Comparison of ENCODE assay signal across 8 mouse cellular contexts in the genomic region with DNA sequence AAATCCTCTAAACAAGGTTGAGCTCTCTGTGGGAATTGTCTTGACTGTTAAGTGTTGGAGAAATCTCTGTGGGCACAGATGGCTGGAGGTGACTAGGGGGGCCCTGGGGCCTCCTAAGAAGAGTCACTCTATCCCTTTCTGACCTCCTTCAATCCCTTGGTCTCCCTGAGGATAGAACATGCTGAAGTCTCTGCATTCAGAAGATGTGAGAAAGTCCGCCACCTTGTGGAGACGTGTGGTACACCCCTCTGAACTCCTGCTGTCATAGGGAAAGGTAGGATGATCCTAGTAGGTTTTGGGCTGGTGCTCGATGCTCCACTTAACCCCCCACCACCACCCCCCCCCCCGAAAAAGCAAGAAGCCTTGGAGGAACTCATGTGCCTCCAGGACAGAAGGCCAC. TPM values are rescaled to one million over a fixed set of nuclear protein-coding genes. Genes with fewer than 3 reads are reported as not detected.
DNase-seq lines count a peak whose midpoint lies in the region; ATAC-seq and TF ChIP-seq lines count a peak whose summit lies in the region.

No protein-coding gene starts in this region.

- H3K9ac ChIP-seq in neural tube, embryonic 15.5 days (replicated peaks): no peak overlapping the region
- H3K9ac ChIP-seq in forebrain, embryonic 13.5 days: no peak overlapping the region
- no peak overlapping the region for H3K9ac ChIP-seq in hindbrain, postnatal 0 days (replicated peaks; ENCODE audit: low read length)
- no peak overlapping the region for H3K9ac ChIP-seq in neural tube, embryonic 11.5 days (ENCODE audit: low read length)

- intact Hi-C loops in left cerebral cortex, postnatal 36 days (cut with DNase I): loop anchor here (2.0 to 5.0 kb wide), 2 partner anchors 95 to 1034 kb away; no protein-coding TSS in a partner anchor

- peaks cover 2% of the 10 kb centered on the region; the same call in 1 of the 2 replicates for H3K4me1 ChIP-seq in neural tube, embryonic 15.5 days
- peaks cover 2% of the 10 kb centered on the region for H3K4me1 ChIP-seq in forebrain, embryonic 13.5 days
- no peaks in the 10 kb centered on the region for H3K4me1 ChIP-seq in hindbrain, postnatal 0 days (ENCODE audit: insufficient read depth, low read length)
- peaks cover 1% of the 10 kb centered on the region; the same call in 1 of the 2 replicates for H3K4me1 ChIP-seq in neural tube, embryonic 11.5 days (ENCODE audit: control insufficient read depth, insufficient read depth, low read length)

- TF ChIP-seq CTCF in hindbrain, postnatal 0 days (IDR thresholded peaks at IDR 0.05; ENCODE audit: low read depth): peak; percentile 83

- H3K4me2 ChIP-seq in neural tube, embryonic 15.5 days: no peak overlapping the region
- no peak overlapping the region for H3K4me2 ChIP-seq in forebrain, embryonic 13.5 days
- H3K4me2 ChIP-seq in hindbrain, postnatal 0 days (ENCODE audit: low read depth, low read length): no peak overlapping the region
- no peak overlapping the region for H3K4me2 ChIP-seq in neural tube, embryonic 11.5 days (ENCODE audit: low read depth)

- H3K9me3 ChIP-seq in neural tube, embryonic 15.5 days (replicated peaks): no peaks in the 10 kb centered on the region
- H3K9me3 ChIP-seq in forebrain, embryonic 13.5 days (replicated peaks): no peaks in the 10 kb centered on the region
- no peaks in the 10 kb centered on the region for H3K9me3 ChIP-seq in hindbrain, postnatal 0 days (ENCODE audit: low read length)
- H3K9me3 ChIP-seq in neural tube, embryonic 11.5 days (ENCODE audit: control insufficient read depth, low read length): no peaks in the 10 kb centered on the region

- no peaks in the 10 kb centered on the region for H3K36me3 ChIP-seq in neural tube, embryonic 15.5 days
- peaks cover 8% of the 10 kb centered on the region; the same call in 1 of the 2 replicates for H3K36me3 ChIP-seq in forebrain, embryonic 13.5 days (ENCODE audit: poor library complexity, severe bottlenecking)
- no peaks in the 10 kb centered on the region for H3K36me3 ChIP-seq in hindbrain, postnatal 0 days (ENCODE audit: insufficient read depth, low read length)
- H3K36me3 ChIP-seq in neural tube, embryonic 11.5 days (ENCODE audit: control insufficient read depth, insufficient read depth, low read length): no peaks in the 10 kb centered on the region

- ATAC-seq in neural tube, embryonic 15.5 days (ENCODE audit: low FRiP score): no peak
- ATAC-seq in forebrain, embryonic 13.5 days: 0 out of 2 replicates have a peak, but pooled peaks have one; percentile 14
- peak; percentile 50; the same call in 1 of the 2 replicates for ATAC-seq in hindbrain, postnatal 0 days
- no peak for ATAC-seq in neural tube, embryonic 11.5 days (ENCODE audit: insufficient read depth, low FRiP score, low TSS enrichment)

- peak; percentile 67 for DNase-seq in neural tube, embryonic 10.5 days (ENCODE audit: extremely low spot score, low spot score)
- DNase-seq in c-Kit-positive CD71-negative TER-119-negative erythroid progenitor cells, embryonic 14.5 days (ENCODE audit: low read depth): peak; percentile 53
- DNase-seq in hindbrain, postnatal 0 days (ENCODE audit: low spot score): peak; percentile 88
- peak; percentile 49 to 70 for DNase-seq in left cerebral cortex, postnatal 36 days (ENCODE audit: low spot score in 2 of 2)
- DNase-seq in neural tube, embryonic 11.5 days (ENCODE audit: low spot score): peak; percentile 77
- DNase-seq in thymus, postnatal 25 days: peak; percentile 66

- peaks cover 9% of the 10 kb centered on the region for H3K27me3 ChIP-seq in neural tube, embryonic 15.5 days (replicated peaks)
- peaks cover 9% of the 10 kb centered on the region for H3K27me3 ChIP-seq in forebrain, embryonic 13.5 days
- no peaks in the 10 kb centered on the region for H3K27me3 ChIP-seq in hindbrain, postnatal 0 days (ENCODE audit: insufficient read depth, low read length)
- H3K27me3 ChIP-seq in neural tube, embryonic 11.5 days (ENCODE audit: control insufficient read depth, insufficient read depth, low read length): peaks cover 8% of the 10 kb centered on the region

- WGBS in neural tube, embryonic 15.5 days: 10% methylated on average over 4 of the region's 4 CpGs
- WGBS in forebrain, embryonic 13.5 days: 5% methylated on average over 4 of the region's 4 CpGs
- 3% methylated on average over 4 of the region's 4 CpGs for WGBS in hindbrain, postnatal 0 days
- WGBS in neural tube, embryonic 11.5 days: 12% methylated on average over 4 of the region's 4 CpGs

- no peak overlapping the region for H3K27ac ChIP-seq in neural tube, embryonic 15.5 days (replicated peaks)
- no peak overlapping the region for H3K27ac ChIP-seq in forebrain, embryonic 13.5 days
- H3K27ac ChIP-seq in hindbrain, postnatal 0 days: no peak overlapping the region
- no peak overlapping the region for H3K27ac ChIP-seq in neural tube, embryonic 11.5 days (ENCODE audit: low read depth, low read length)

- no peak overlapping the region for H3K4me3 ChIP-seq in neural tube, embryonic 15.5 days (replicated peaks)
- H3K4me3 ChIP-seq in forebrain, embryonic 13.5 days: no peak overlapping the region
- no peak overlapping the region for H3K4me3 ChIP-seq in hindbrain, postnatal 0 days (ENCODE audit: low read length)
- H3K4me3 ChIP-seq in neural tube, embryonic 11.5 days (ENCODE audit: low read depth, low read length): no peak overlapping the region

RNA-seq across cellular contexts. Expression of gene Spr, which starts 5.9 kb away (rescaled TPM):
- polyA plus RNA-seq in neural tube, embryonic 15.5 days (2015; fragmentation: Nextera tagmentation; extraction: Ambion mirVana): 35.6 and 39.9 TPM in 2 replicates
- 29.1 and 30.6 TPM in 2 replicates for polyA plus RNA-seq in forebrain, embryonic 13.5 days (2015; fragmentation: Nextera tagmentation; extraction: Ambion mirVana)
- 44.3 and 45.0 TPM in 2 replicates for total RNA-seq in hindbrain, postnatal 0 days (2014; rRNA removed)
- polyA plus RNA-seq in hindbrain, postnatal 0 days (2015; fragmentation: Nextera tagmentation; extraction: Ambion mirVana): 36.1 TPM in 2 replicates
- 10 to 100 TPM; 38.4 to 48.6 TPM for total RNA-seq in left cerebral cortex, postnatal 36 days (2021)
- 46.8 and 52.4 TPM in 2 replicates for polyA plus RNA-seq in neural tube, embryonic 11.5 days (2014; fragmentation: Nextera tagmentation; extraction: Ambion mirVana)

RNA-seq across cellular contexts. Expression of gene Emx1, which starts 55.6 kb away (rescaled TPM):
- not detected in 2 replicates for polyA plus RNA-seq in neural tube, embryonic 15.5 days (2015; fragmentation: Nextera tagmentation; extraction: Ambion mirVana)
- polyA plus RNA-seq in forebrain, embryonic 13.5 days (2015; fragmentation: Nextera tagmentation; extraction: Ambion mirVana): 77.6 and 83.4 TPM in 2 replicates
- 0.52 and 0.61 TPM in 2 replicates for total RNA-seq in hindbrain, postnatal 0 days (2014; rRNA removed)
- 0.11 TPM in 1 of 2 replicates, not detected in the other for polyA plus RNA-seq in hindbrain, postnatal 0 days (2015; fragmentation: Nextera tagmentation; extraction: Ambion mirVana)
- total RNA-seq in left cerebral cortex, postnatal 36 days (2021): 10 to 100 TPM; 34.2 to 45.2 TPM
- polyA plus RNA-seq in neural tube, embryonic 11.5 days (2014; fragmentation: Nextera tagmentation; extraction: Ambion mirVana): not detected in 2 replicates

Comparison
In these comparisons a context has a peak if more than half of its experiments do, and no peak if none do; other contexts are left out.
1. ATAC-seq: peak in forebrain, embryonic 13.5 days (single experiment) and hindbrain, postnatal 0 days (single experiment); none in neural tube, embryonic 15.5 days (single experiment) and neural tube, embryonic 11.5 days (single experiment).
2. RNA of gene Emx1, which starts 55.6 kb away (polyA plus RNA-seq): 77.6 to 83.4 TPM in forebrain, embryonic 13.5 days; 0.11 TPM in hindbrain, postnatal 0 days, not detected in neural tube, embryonic 11.5 days and not detected in neural tube, embryonic 15.5 days; every median in the first group is over 10 times any median in the second.
3. Peak in every context shown above with its lines, with median percentiles within 50 percentile points of each other: DNase-seq.